Mouse (Mus musculus): ENCODE data around the gene Camta1.

- no peak for TF ChIP-seq POLR2A (IDR thresholded peaks at IDR 0.05; ENCODE audit: borderline replicate concordance, insufficient read depth, low read length)
- no peak for TF ChIP-seq CTCF (IDR thresholded peaks at IDR 0.05; ENCODE audit: borderline replicate concordance, insufficient read depth, low read depth, low read length)
These were observed 667.5 kb downstream of the Camta1 start for GRCm38 (mm10) chr4:151194030-151194714.
